In genomic region chr14:51240899-51241298, GRCm38 (mm10) we compare ENCODE assay signal across 10 mouse cellular contexts. TPM values are rescaled to one million over a fixed set of nuclear protein-coding genes. Genes with fewer than 3 reads are reported as not detected.
DNase-seq lines count a peak whose midpoint lies in the region; ATAC-seq and TF ChIP-seq lines count a peak whose summit lies in the region.
"Had no signal": no experiment of that assay in that cellular context is flagged by ENCODE, and none has a peak within 500 bp of the region (broad histone marks: within the 10 kb centered on the region; RNA-seq: fewer than 3 reads in every experiment).

No protein-coding gene starts in this region.

- no peak overlapping the region for H3K27ac ChIP-seq in hindbrain, embryonic 11.5 days (ENCODE audit: low read depth, low read length)
- H3K27ac ChIP-seq in hindbrain, embryonic 13.5 days: no peak overlapping the region
- H3K27ac ChIP-seq in bone marrow, adult 2 months (ENCODE audit: control insufficient read depth, insufficient read depth, low read depth, low read length, poor library complexity): no peak overlapping the region
- H3K27ac ChIP-seq: embryonic facial prominence, embryonic 13.5 days; midbrain, embryonic 12.5 days had no signal

- no peaks in the 10 kb centered on the region for H3K27me3 ChIP-seq in hindbrain, embryonic 11.5 days (ENCODE audit: control insufficient read depth, insufficient read depth, low read length)
- H3K27me3 ChIP-seq in hindbrain, embryonic 13.5 days: no peaks in the 10 kb centered on the region
- H3K27me3 ChIP-seq in E14TG2a.4 (ENCODE audit: insufficient read depth, low read length): peaks cover 6% of the 10 kb centered on the region
- H3K27me3 ChIP-seq: embryonic facial prominence, embryonic 13.5 days; midbrain, embryonic 12.5 days had no signal

- H3K4me3 ChIP-seq in hindbrain, embryonic 11.5 days (ENCODE audit: low read depth, low read length): no peak overlapping the region
- no peak overlapping the region for H3K4me3 ChIP-seq in hindbrain, embryonic 13.5 days
- H3K4me3 ChIP-seq in E14TG2a.4 (replicated peaks; ENCODE audit: low read length): no peak overlapping the region
- H3K4me3 ChIP-seq in bone marrow, adult 2 months (replicated peaks; ENCODE audit: control insufficient read depth, low read depth, low read length): no peak overlapping the region
- H3K4me3 ChIP-seq: embryonic facial prominence, embryonic 13.5 days; midbrain, embryonic 12.5 days had no signal

- peak; percentile 57 for TF ChIP-seq CTCF in E14TG2a.4 (conservative IDR thresholded peaks at IDR 0.05; ENCODE audit: low read length)
- peak; percentile 66 for TF ChIP-seq CTCF in bone marrow, adult 2 months (IDR thresholded peaks at IDR 0.05; ENCODE audit: control insufficient read depth, insufficient read depth, low read length)

- no peak overlapping the region for H3K9ac ChIP-seq in hindbrain, embryonic 11.5 days (ENCODE audit: low read depth, low read length)
- H3K9ac ChIP-seq in hindbrain, embryonic 13.5 days: no peak overlapping the region
- H3K9ac ChIP-seq: embryonic facial prominence, embryonic 13.5 days; midbrain, embryonic 12.5 days had no signal

- no peak overlapping the region for H3K4me2 ChIP-seq in hindbrain, embryonic 11.5 days (replicated peaks; ENCODE audit: low read depth, low read length)
- no peak overlapping the region for H3K4me2 ChIP-seq in hindbrain, embryonic 13.5 days
- H3K4me2 ChIP-seq: embryonic facial prominence, embryonic 13.5 days; midbrain, embryonic 12.5 days had no signal

- no peak for ATAC-seq in hindbrain, embryonic 11.5 days (ENCODE audit: low FRiP score)
- no peak for ATAC-seq in hindbrain, embryonic 13.5 days (ENCODE audit: low FRiP score)
- ATAC-seq in erythroid progenitor cell, adult 5-6 weeks (replicated peaks; ENCODE audit: low FRiP score, poor library complexity, severe bottlenecking): no peak

- no peaks in the 10 kb centered on the region for H3K9me3 ChIP-seq in hindbrain, embryonic 11.5 days (ENCODE audit: control insufficient read depth, low read length)
- no peaks in the 10 kb centered on the region for H3K9me3 ChIP-seq in hindbrain, embryonic 13.5 days
- H3K9me3 ChIP-seq in E14TG2a.4 (ENCODE audit: low read length): peaks cover 9% of the 10 kb centered on the region; the same call in 1 of the 2 replicates
- H3K9me3 ChIP-seq: embryonic facial prominence, embryonic 13.5 days; midbrain, embryonic 12.5 days had no signal

- H3K4me1 ChIP-seq in hindbrain, embryonic 11.5 days (replicated peaks; ENCODE audit: control insufficient read depth, insufficient read depth, low read length): no peaks in the 10 kb centered on the region
- no peaks in the 10 kb centered on the region for H3K4me1 ChIP-seq in hindbrain, embryonic 13.5 days (replicated peaks)
- 0 out of 2 replicates have a peak, but pooled peaks cover 4% of the 10 kb centered on the region for H3K4me1 ChIP-seq in E14TG2a.4 (replicated peaks; ENCODE audit: low read depth, low read length)
- H3K4me1 ChIP-seq in bone marrow, adult 2 months (ENCODE audit: control insufficient read depth, insufficient read depth, low read length): no peaks in the 10 kb centered on the region
- H3K4me1 ChIP-seq: embryonic facial prominence, embryonic 13.5 days; midbrain, embryonic 12.5 days had no signal

- no peaks in the 10 kb centered on the region for H3K36me3 ChIP-seq in hindbrain, embryonic 11.5 days (ENCODE audit: control insufficient read depth, insufficient read depth, low read length)
- H3K36me3 ChIP-seq in hindbrain, embryonic 13.5 days: no peaks in the 10 kb centered on the region
- no peaks in the 10 kb centered on the region for H3K36me3 ChIP-seq in E14TG2a.4 (ENCODE audit: insufficient read depth, low read length)
- H3K36me3 ChIP-seq: embryonic facial prominence, embryonic 13.5 days; midbrain, embryonic 12.5 days had no signal

- TF ChIP-seq POLR2A in bone marrow, adult 2 months (IDR thresholded peaks at IDR 0.05; ENCODE audit: borderline replicate concordance, control insufficient read depth, low read depth, low read length): no peak

- DNase-seq in hindbrain, embryonic 11.5 days (ENCODE audit: low spot score): peak; percentile 43
- DNase-seq in gastrocnemius, adult 8-10 months (ENCODE audit: low spot score in 2 of 2): peak; percentile 4 to 9
- DNase-seq in layer of hippocampus, postnatal 36 days: peak; percentile 14 to 30
- peak; percentile 88 for DNase-seq in retina, embryonic 14.5 days (ENCODE audit: low spot score)

RNA-seq across cellular contexts. Expression of gene Rnase2a, which starts 15.0 kb away (rescaled TPM):
- polyA plus RNA-seq in hindbrain, embryonic 11.5 days (2014; fragmentation: Nextera tagmentation; extraction: Ambion mirVana): not detected in 2 replicates
- not detected in 2 replicates for polyA plus RNA-seq in hindbrain, embryonic 13.5 days (2015; fragmentation: Nextera tagmentation; extraction: Ambion mirVana)
- 1.5 TPM in 1 of 2 replicates, not detected in the other for polyA plus RNA-seq in bone marrow, adult 2 months (2011; ENCODE audit: insufficient read depth, insufficient read length, low replicate concordance, missing spikeins)
- 1 to 10 TPM in 2 of 4 experiments, under 1 TPM in 2; 0.48 to 5.7 (median 2.8) TPM for total RNA-seq in gastrocnemius, adult 8-10 months (2022)
- total RNA-seq in layer of hippocampus, postnatal 36 days (2021): not detected
- total RNA-seq in erythroid progenitor cell, adult 5-6 weeks (2015; ENCODE audit: low replicate concordance): not detected in 2 replicates
- total RNA-seq in erythroid progenitor cell, adult 5-6 weeks (2017; ENCODE audit: low replicate concordance): not detected in 2 replicates
- polyA plus RNA-seq: embryonic facial prominence, embryonic 13.5 days; midbrain, embryonic 12.5 days had no signal

RNA-seq across cellular contexts. Expression of gene Ear14, which starts 37.7 kb away (rescaled TPM):
- not detected in 2 replicates for polyA plus RNA-seq in hindbrain, embryonic 11.5 days (2014; fragmentation: Nextera tagmentation; extraction: Ambion mirVana)
- not detected in 2 replicates for polyA plus RNA-seq in hindbrain, embryonic 13.5 days (2015; fragmentation: Nextera tagmentation; extraction: Ambion mirVana)
- polyA plus RNA-seq in bone marrow, adult 2 months (2011; ENCODE audit: insufficient read depth, insufficient read length, low replicate concordance, missing spikeins): not detected in 2 replicates
- total RNA-seq in gastrocnemius, adult 8-10 months (2022): not detected
- under 1 TPM in 1 of 2 experiments, not detected in 1; 0.37 TPM for total RNA-seq in layer of hippocampus, postnatal 36 days (2021)
- total RNA-seq in erythroid progenitor cell, adult 5-6 weeks (2015; ENCODE audit: low replicate concordance): not detected in 2 replicates
- total RNA-seq in erythroid progenitor cell, adult 5-6 weeks (2017; ENCODE audit: low replicate concordance): not detected in 2 replicates
- polyA plus RNA-seq: embryonic facial prominence, embryonic 13.5 days; midbrain, embryonic 12.5 days had no signal

RNA-seq across cellular contexts. Expression of gene Ang2, which starts 42.0 kb away (rescaled TPM):
- polyA plus RNA-seq in hindbrain, embryonic 11.5 days (2014; fragmentation: Nextera tagmentation; extraction: Ambion mirVana): not detected in 2 replicates
- polyA plus RNA-seq in hindbrain, embryonic 13.5 days (2015; fragmentation: Nextera tagmentation; extraction: Ambion mirVana): not detected in 2 replicates
- polyA plus RNA-seq in bone marrow, adult 2 months (2011; ENCODE audit: insufficient read depth, insufficient read length, low replicate concordance, missing spikeins): not detected in 2 replicates
- total RNA-seq in gastrocnemius, adult 8-10 months (2022): not detected
- not detected for total RNA-seq in layer of hippocampus, postnatal 36 days (2021)
- not detected in 2 replicates for total RNA-seq in erythroid progenitor cell, adult 5-6 weeks (2015; ENCODE audit: low replicate concordance)
- not detected in 2 replicates for total RNA-seq in erythroid progenitor cell, adult 5-6 weeks (2017; ENCODE audit: low replicate concordance)
- polyA plus RNA-seq: embryonic facial prominence, embryonic 13.5 days; midbrain, embryonic 12.5 days had no signal

Comparison
In these comparisons a context has a peak if more than half of its experiments do, and no peak if none do; other contexts are left out.
1. DNase-seq: peak in every context shown above with its lines; median percentile 88 in retina, embryonic 14.5 days; 43 in hindbrain, embryonic 11.5 days; 22 in layer of hippocampus, postnatal 36 days; 6 in gastrocnemius, adult 8-10 months.